Mouse (Mus musculus): Measurements from ENCODE around the gene Lysmd4.

GRCm38 (mm10) chr7:67236351-67236750, 14.0 kb downstream of the Lysmd4 start:
- TF ChIP-seq POLR2A (IDR thresholded peaks at IDR 0.05; ENCODE audit: borderline replicate concordance, insufficient read depth, low read length) = no peak
- TF ChIP-seq CTCF (IDR thresholded peaks at IDR 0.05; ENCODE audit: borderline replicate concordance, insufficient read depth, low read depth, low read length) = no peak

Measured in cerebellum, adult 2 months (tissue).